Mouse (Mus musculus): ENCODE measurements around the gene Vsig8. TPM values are rescaled to one million over a fixed set of nuclear protein-coding genes. Genes with fewer than 3 reads are reported as not detected.

Gene Vsig8
- 0.28 TPM in 1 of 2 replicates, not detected in the other for polyA plus RNA-seq (2016; fragmentation: Nextera tagmentation; extraction: Ambion mirVana)

- Histone ChIP-seq H3K4me3 (replicated peaks) (no peak within 1 kb of the TSS), H3K9ac (no peak within 1 kb of the TSS), H3K27ac (no peak within 1 kb of the TSS), H3K27me3 (peaks cover 29% of the 10 kb centered on the region), H3K4me2 (no peak within 1 kb of the TSS), H3K4me1 (peaks cover 18% of the 10 kb centered on the region), H3K36me3 (replicated peaks) (no peaks in the 10 kb centered on the region), H3K9me3 (no peaks in the 10 kb centered on the region)
- ATAC-seq (ENCODE audit: low FRiP score), result no peak
- 83% methylated on average over 11 of the region's 11 CpGs for WGBS
Observed at GRCm38 (mm10) chr1:172555638-172556037, at the start of gene Vsig8. TSS of gene Vsig8 (plus strand) at chr1:172555938.

DNA sequence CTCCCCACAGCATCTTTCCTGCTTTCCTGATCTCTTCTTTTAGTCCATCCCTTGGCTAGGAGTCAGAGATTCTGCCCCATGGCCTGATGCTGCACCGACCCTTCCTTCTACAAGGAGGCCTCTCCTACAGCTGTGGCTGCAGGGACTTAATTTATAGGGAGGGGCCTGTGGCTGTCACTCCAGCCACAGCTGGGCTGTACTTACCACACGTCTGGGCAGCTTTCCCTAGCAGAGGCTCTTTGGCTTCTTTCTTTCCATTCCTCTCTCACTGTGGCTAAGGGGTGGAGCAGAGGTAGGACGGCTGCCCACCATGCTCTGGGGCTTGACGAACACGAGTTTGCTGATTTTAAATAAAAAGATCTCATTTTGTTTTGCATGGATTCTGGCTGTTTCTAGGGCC lies 48.7 kb upstream of the Vsig8 start:
- ATAC-seq (ENCODE audit: low FRiP score), result no peak

DNA sequence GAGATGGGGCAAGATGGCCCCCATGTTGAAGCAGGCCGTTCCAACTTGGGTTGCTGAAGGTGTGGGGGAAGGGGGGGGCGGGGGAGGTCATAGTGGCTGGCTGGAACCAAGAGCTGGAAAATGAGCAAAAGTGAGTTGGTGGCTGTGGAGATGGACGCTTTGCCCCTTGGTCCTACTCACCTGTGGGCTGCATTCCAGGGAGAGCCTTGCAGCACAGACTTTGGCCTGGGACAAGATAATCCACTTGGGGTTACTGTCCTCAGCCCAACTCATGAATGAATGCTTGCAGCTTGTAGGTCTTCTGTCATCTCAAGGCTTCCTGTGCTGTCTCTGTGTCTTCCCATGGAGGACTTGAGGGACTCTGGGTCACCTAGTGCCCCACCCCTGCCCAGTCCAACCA lies 48.0 kb upstream of the Vsig8 start:
- Histone ChIP-seq H3K27me3 (0 out of 2 replicates have a peak, but pooled peaks cover 8% of the 10 kb centered on the region), H3K4me2 (no peak overlapping the region), H3K27ac (no peak overlapping the region), H3K9me3 (no peaks in the 10 kb centered on the region), H3K9ac (no peak overlapping the region), H3K4me1 (peaks cover 25% of the 10 kb centered on the region), H3K36me3 (replicated peaks) (no peaks in the 10 kb centered on the region), H3K4me3 (replicated peaks) (no peak overlapping the region)
- ATAC-seq (ENCODE audit: low FRiP score), result no peak
- WGBS, result 95% methylated on average over 3 of the region's 3 CpGs

More for the DNA sequence above, 48.7 kb upstream of the Vsig8 start:
- WGBS, result 64% methylated on average over 5 of the region's 5 CpGs
- Histone ChIP-seq H3K27me3 (peaks cover 14% of the 10 kb centered on the region), H3K4me3 (replicated peaks) (no peak overlapping the region), H3K9ac (no peak overlapping the region), H3K4me1 (peaks cover 32% of the 10 kb centered on the region), H3K27ac (no peak overlapping the region), H3K4me2 (no peak overlapping the region), H3K36me3 (replicated peaks) (no peaks in the 10 kb centered on the region), H3K9me3 (no peaks in the 10 kb centered on the region)

GRCm38 (mm10) chr1:172508172-172508571 lies 47.6 kb upstream of the Vsig8 start:
- Histone ChIP-seq H3K4me3 (replicated peaks) (no peak overlapping the region), H3K36me3 (replicated peaks) (no peaks in the 10 kb centered on the region), H3K4me1 (peaks cover 23% of the 10 kb centered on the region), H3K9me3 (no peaks in the 10 kb centered on the region), H3K4me2 (no peak overlapping the region), H3K9ac (no peak overlapping the region), H3K27ac (no peak overlapping the region), H3K27me3 (0 out of 2 replicates have a peak, but pooled peaks cover 5% of the 10 kb centered on the region)
- 49% methylated on average over 2 of the region's 2 CpGs for WGBS
- ATAC-seq (ENCODE audit: low FRiP score), result no peak

DNA sequence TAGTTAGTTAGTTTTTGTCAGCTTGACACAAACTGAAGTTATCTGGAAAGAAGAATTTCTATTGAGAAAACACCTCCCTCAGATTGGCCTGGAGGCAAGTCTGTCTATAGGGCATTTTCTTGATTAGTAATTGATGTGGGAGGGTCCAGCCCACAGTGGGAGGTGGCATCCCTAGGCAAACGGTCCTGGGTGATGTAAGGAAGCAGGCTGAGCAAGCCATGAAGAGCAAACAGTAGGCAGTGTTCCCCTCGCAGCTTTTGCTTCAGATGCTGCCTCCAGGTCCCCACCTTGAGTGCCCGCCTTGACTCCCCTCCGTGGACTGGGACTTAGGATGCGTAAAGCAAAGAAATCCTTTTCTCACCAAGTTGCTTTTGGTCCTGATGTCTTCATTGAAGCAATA lies 46.5 kb upstream of the Vsig8 start:
- peaks cover 12% of the 10 kb centered on the region for H3K4me1 ChIP-seq
- no peaks in the 10 kb centered on the region for H3K9me3 ChIP-seq
- no peaks in the 10 kb centered on the region for H3K36me3 ChIP-seq (replicated peaks)
- H3K4me3 ChIP-seq (replicated peaks), result no peak overlapping the region
- H3K27me3 ChIP-seq, result no peaks in the 10 kb centered on the region
- 76% methylated on average over 5 of the region's 5 CpGs for WGBS
- no peak overlapping the region for H3K27ac ChIP-seq
- no peak overlapping the region for H3K9ac ChIP-seq
- no peak for ATAC-seq (ENCODE audit: low FRiP score)
- H3K4me2 ChIP-seq, result no peak overlapping the region

DNA sequence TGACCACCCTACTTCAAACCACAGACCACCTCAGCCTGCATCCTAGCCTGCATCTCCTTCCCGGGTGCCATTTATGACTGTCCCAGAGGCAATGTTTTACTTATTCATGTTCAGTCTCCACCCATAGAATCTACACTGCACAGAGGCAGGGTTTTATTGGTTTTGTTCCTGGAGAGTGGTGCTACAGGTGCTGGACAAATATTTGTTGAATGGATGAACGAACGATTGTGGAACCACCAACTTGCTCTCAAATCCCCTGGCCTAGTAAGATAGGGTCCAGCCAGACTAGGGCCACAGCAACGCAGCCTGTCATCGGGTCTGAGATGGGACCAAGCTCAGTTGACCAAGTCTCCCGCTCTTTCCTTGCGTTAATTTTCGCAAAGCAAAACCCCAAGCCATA lies 45.8 kb upstream of the Vsig8 start:
- H3K9me3 ChIP-seq, result no peaks in the 10 kb centered on the region
- ATAC-seq (ENCODE audit: low FRiP score), result no peak
- H3K27ac ChIP-seq, result no peak overlapping the region
- H3K9ac ChIP-seq, result no peak overlapping the region
- peaks cover 7% of the 10 kb centered on the region; the same call in 1 of the 2 replicates for H3K4me1 ChIP-seq
- H3K4me2 ChIP-seq, result no peak overlapping the region
- no peak overlapping the region for H3K4me3 ChIP-seq (replicated peaks)
- no peaks in the 10 kb centered on the region for H3K27me3 ChIP-seq
- WGBS, result 53% methylated on average over 8 of the region's 8 CpGs
- H3K36me3 ChIP-seq (replicated peaks), result no peaks in the 10 kb centered on the region

- no peak overlapping the region for H3K27ac ChIP-seq
- H3K4me1 ChIP-seq, result peaks cover 7% of the 10 kb centered on the region; the same call in 1 of the 2 replicates
- H3K4me2 ChIP-seq, result no peak overlapping the region
- no peaks in the 10 kb centered on the region for H3K9me3 ChIP-seq
- no peaks in the 10 kb centered on the region for H3K36me3 ChIP-seq (replicated peaks)
- H3K9ac ChIP-seq, result no peak overlapping the region
- WGBS, result 21% methylated on average over 13 of the region's 13 CpGs
- ATAC-seq (ENCODE audit: low FRiP score), result peak; percentile 50
- H3K27me3 ChIP-seq, result no peaks in the 10 kb centered on the region
- H3K4me3 ChIP-seq (replicated peaks), result no peak overlapping the region
Observed at GRCm38 (mm10) chr1:172510421-172510972, 45.2 kb upstream of the Vsig8 start.

DNA sequence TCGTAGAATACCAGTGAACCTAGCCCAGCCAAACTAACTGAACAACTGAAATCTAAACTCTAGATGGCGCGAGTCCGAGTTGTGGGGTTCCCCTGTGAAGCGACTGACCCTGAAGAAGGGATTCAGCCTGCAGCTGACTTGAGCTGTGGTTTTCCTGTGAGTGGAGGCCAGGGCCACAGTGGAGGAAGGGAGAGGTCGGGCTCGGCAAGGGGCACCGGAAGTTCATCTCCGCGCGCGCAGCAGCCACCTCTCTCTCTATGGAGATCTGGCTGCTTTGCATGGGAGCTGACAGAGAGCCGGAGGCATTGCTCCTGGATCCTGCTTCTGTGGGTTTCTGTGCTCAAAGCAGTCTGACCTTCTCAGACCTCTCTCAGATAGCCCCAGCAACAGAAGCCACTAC lies 42.8 kb upstream of the Vsig8 start:
- no peak for ATAC-seq (ENCODE audit: low FRiP score)
- 35% methylated on average over 13 of the region's 13 CpGs for WGBS
- peak overlapping the region; percentile 15; the same call in 1 of the 2 replicates for H3K4me2 ChIP-seq
- H3K4me1 ChIP-seq, result peaks cover 7% of the 10 kb centered on the region; the same call in 1 of the 2 replicates
- H3K36me3 ChIP-seq (replicated peaks), result no peaks in the 10 kb centered on the region
- H3K9me3 ChIP-seq, result 0 out of 2 replicates have a peak, but pooled peaks cover 1% of the 10 kb centered on the region
- H3K9ac ChIP-seq, result no peak overlapping the region
- no peak overlapping the region for H3K4me3 ChIP-seq (replicated peaks)
- no peak overlapping the region for H3K27ac ChIP-seq
- no peaks in the 10 kb centered on the region for H3K27me3 ChIP-seq

DNA sequence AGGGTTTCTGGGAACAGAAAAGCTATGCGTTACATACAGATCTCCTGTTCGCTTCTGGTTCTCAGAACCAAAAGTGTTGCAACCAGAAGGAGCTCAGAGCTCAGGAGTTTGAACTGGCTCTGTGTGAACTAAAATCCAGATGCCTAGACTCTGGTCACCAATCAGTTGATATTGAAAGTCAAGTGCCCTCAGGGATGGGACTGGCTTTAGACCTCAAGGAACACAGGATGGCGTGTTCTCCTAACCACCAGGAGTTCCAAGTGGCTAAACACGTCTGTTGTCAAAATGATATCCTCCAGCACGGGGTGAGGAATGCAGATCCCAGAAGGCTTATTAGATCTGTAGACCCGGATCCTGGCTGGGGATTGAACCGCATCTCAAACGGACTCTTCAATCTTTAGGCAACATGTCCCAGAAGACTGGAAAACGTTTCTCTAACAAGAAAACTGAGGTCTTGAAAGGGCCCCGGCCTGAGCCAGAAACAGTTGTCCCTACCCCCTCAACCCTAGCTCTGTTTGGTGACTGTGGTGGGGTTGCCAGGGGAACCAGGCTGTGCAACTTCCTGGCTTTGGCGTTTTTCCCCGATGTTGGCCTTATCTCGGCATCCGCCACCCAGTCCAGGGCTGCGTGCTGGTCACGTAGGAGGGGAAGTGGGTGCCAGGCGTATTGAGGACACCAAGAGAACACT lies 42.1 kb upstream of the Vsig8 start:
- no peak overlapping the region for H3K4me2 ChIP-seq
- no peak overlapping the region for H3K4me3 ChIP-seq (replicated peaks)
- H3K9ac ChIP-seq, result no peak overlapping the region
- H3K27me3 ChIP-seq, result no peaks in the 10 kb centered on the region
- no peak overlapping the region for H3K27ac ChIP-seq
- H3K36me3 ChIP-seq (replicated peaks), result no peaks in the 10 kb centered on the region
- WGBS, result 92% methylated on average over 17 of the region's 17 CpGs
- no peak for ATAC-seq (ENCODE audit: low FRiP score)
- H3K9me3 ChIP-seq, result 0 out of 2 replicates have a peak, but pooled peaks cover 3% of the 10 kb centered on the region
- H3K4me1 ChIP-seq, result peaks cover 7% of the 10 kb centered on the region; the same call in 1 of the 2 replicates

DNA sequence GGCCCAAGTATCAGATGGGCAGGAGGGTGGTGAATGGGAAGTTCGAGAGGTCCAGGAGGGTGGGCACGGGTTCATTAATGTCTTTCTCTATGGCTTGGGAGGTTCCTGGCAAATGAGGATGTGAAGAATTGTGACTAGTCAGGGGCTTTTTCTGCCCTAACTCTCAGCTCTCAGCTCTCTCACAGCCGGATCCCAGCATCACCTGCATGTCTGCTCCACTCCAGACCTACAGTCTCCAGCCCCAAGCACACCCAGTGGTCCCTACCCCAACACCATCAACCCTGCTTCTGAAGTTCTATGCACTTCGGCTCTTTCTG lies 41.6 kb upstream of the Vsig8 start:
- peaks cover 7% of the 10 kb centered on the region; the same call in 1 of the 2 replicates for H3K4me1 ChIP-seq
- H3K27me3 ChIP-seq, result no peaks in the 10 kb centered on the region
- no peaks in the 10 kb centered on the region for H3K36me3 ChIP-seq (replicated peaks)
- H3K4me3 ChIP-seq (replicated peaks), result no peak overlapping the region
- H3K27ac ChIP-seq, result no peak overlapping the region
- H3K4me2 ChIP-seq, result no peak overlapping the region
- ATAC-seq (ENCODE audit: low FRiP score), result no peak
- 90% methylated on average over 4 of the region's 4 CpGs for WGBS
- 0 out of 2 replicates have a peak, but pooled peaks cover 3% of the 10 kb centered on the region for H3K9me3 ChIP-seq
- H3K9ac ChIP-seq, result no peak overlapping the region

- no peak overlapping the region for H3K4me2 ChIP-seq
- H3K4me1 ChIP-seq, result peaks cover 7% of the 10 kb centered on the region; the same call in 1 of the 2 replicates
- H3K27me3 ChIP-seq, result no peaks in the 10 kb centered on the region
- 87% methylated on average over 7 of the region's 7 CpGs for WGBS
- H3K27ac ChIP-seq, result no peak overlapping the region
- no peak for ATAC-seq (ENCODE audit: low FRiP score)
- no peaks in the 10 kb centered on the region for H3K36me3 ChIP-seq (replicated peaks)
- H3K4me3 ChIP-seq (replicated peaks), result no peak overlapping the region
- no peak overlapping the region for H3K9ac ChIP-seq
- H3K9me3 ChIP-seq, result 0 out of 2 replicates have a peak, but pooled peaks cover 3% of the 10 kb centered on the region
Observed at GRCm38 (mm10) chr1:172514551-172515268, 41.0 kb upstream of the Vsig8 start.

DNA sequence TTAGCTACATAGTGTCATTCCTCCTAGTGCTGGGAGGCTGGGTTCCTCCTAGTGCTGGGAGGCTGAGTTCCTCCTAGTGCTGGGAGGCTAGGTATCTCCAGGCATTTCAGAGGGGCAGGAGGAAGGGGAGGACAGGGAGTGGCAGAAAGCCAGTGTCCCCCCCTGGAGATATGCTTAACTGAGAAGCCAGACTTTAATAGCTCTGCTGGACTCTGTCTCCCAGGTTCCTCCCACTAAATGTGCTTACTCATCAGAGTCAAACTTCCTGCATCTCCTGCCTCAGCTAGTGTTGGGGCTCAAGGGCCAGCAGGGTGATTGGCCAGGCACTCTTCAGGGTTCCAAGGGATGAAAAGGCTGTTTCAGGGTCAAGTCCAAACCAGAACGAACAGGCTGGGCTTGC lies 40.3 kb upstream of the Vsig8 start:
- Histone ChIP-seq H3K9me3 (0 out of 2 replicates have a peak, but pooled peaks cover 3% of the 10 kb centered on the region), H3K36me3 (replicated peaks) (no peaks in the 10 kb centered on the region), H3K27ac (no peak overlapping the region), H3K4me1 (peaks cover 10% of the 10 kb centered on the region), H3K4me3 (replicated peaks) (no peak overlapping the region), H3K9ac (no peak overlapping the region), H3K4me2 (no peak overlapping the region), H3K27me3 (no peaks in the 10 kb centered on the region)
- WGBS, result 76% methylated on average over 1 of the region's 1 CpGs
- no peak for ATAC-seq (ENCODE audit: low FRiP score)

Measured in forebrain, embryonic 12.5 days (tissue).